ENCODE assay signal across 9 mouse cellular contexts in the genomic region with DNA sequence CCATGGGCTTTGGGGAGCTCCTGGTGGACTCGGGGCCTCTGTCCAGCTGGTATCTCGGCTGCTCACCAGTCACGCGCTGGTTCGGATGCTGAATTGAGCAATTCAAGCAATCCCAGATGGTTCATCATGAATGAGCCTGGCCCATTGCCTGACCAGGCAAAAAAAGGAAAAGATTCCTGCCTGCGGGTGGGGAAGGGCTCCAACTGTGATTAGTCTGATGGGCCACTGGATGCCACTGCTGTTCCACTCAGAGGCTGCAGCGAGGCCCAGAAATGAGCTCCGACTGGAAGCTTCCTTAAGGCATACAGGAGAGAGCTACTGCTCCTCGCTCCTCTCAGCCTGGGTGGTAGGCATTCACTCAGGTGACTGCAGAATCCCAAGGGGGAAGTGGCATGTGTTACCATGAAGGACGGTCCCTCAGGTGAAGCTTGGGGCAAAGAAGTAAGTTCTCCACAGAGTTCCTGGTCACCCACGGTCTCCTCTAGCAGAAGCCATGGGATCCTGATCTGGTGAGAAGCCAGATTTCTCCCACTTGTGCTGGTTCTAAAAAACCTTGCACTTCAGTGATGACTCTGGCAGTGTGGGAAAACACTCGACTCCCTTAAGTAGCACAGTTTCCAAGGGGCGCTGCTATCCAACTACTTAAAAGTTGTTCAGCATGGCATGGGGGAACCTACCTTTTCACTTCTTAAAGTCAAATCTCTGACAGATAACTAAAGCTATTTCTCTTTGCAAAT. TPM values are rescaled to one million over a fixed set of nuclear protein-coding genes. Genes with fewer than 3 reads are reported as not detected.
DNase-seq lines count a peak whose midpoint lies in the region; ATAC-seq lines count a peak whose summit lies in the region.
"Had no signal": no experiment of that assay in that cellular context is flagged by ENCODE, and none has a peak within 500 bp of the region (broad histone marks: within the 10 kb centered on the region; RNA-seq: fewer than 3 reads in every experiment).

No protein-coding gene starts in this region.

- H3K36me3 ChIP-seq in midbrain, embryonic 11.5 days (ENCODE audit: control insufficient read depth, insufficient read depth, low read length) = no peaks in the 10 kb centered on the region
- no peaks in the 10 kb centered on the region for H3K36me3 ChIP-seq in midbrain, embryonic 10.5 days

- H3K4me1 ChIP-seq in midbrain, embryonic 11.5 days (ENCODE audit: control insufficient read depth, insufficient read depth, low read length) = no peaks in the 10 kb centered on the region
- peaks cover 6% of the 10 kb centered on the region for H3K4me1 ChIP-seq in midbrain, embryonic 10.5 days

- no peaks in the 10 kb centered on the region for H3K9me3 ChIP-seq in midbrain, embryonic 11.5 days (ENCODE audit: control insufficient read depth, low read length)
- no peaks in the 10 kb centered on the region for H3K9me3 ChIP-seq in midbrain, embryonic 10.5 days (replicated peaks)
- H3K9me3 ChIP-seq: liver, embryonic 13.5 days had no signal

- no peak for ATAC-seq in midbrain, embryonic 11.5 days (ENCODE audit: low FRiP score)
- ATAC-seq in megakaryocyte, adult 5-6 weeks (ENCODE audit: poor library complexity, severe bottlenecking) = no peak

- WGBS in midbrain, embryonic 11.5 days = 82% methylated on average over 13 of the region's 13 CpGs
- 82% methylated on average over 13 of the region's 13 CpGs for WGBS in midbrain, embryonic 10.5 days

- H3K9ac ChIP-seq in midbrain, embryonic 11.5 days (ENCODE audit: low read length) = no peak overlapping the region
- H3K9ac ChIP-seq: liver, embryonic 13.5 days had no signal

- no peak overlapping the region for H3K4me3 ChIP-seq in midbrain, embryonic 11.5 days (ENCODE audit: low read depth, low read length)
- no peak overlapping the region for H3K4me3 ChIP-seq in midbrain, embryonic 10.5 days
- H3K4me3 ChIP-seq: liver, embryonic 13.5 days had no signal

- no peak overlapping the region for H3K4me2 ChIP-seq in midbrain, embryonic 11.5 days
- H3K4me2 ChIP-seq: liver, embryonic 13.5 days had no signal

- no peak overlapping the region for H3K27ac ChIP-seq in midbrain, embryonic 11.5 days (ENCODE audit: low read depth, low read length)
- no peak overlapping the region for H3K27ac ChIP-seq in midbrain, embryonic 10.5 days (replicated peaks)
- H3K27ac ChIP-seq: liver, embryonic 13.5 days had no signal

- no peaks in the 10 kb centered on the region for H3K27me3 ChIP-seq in midbrain, embryonic 11.5 days (ENCODE audit: control insufficient read depth, insufficient read depth, low read length)
- no peaks in the 10 kb centered on the region for H3K27me3 ChIP-seq in midbrain, embryonic 10.5 days (ENCODE audit: low read depth, poor library complexity, severe bottlenecking)
- H3K27me3 ChIP-seq: liver, embryonic 13.5 days had no signal

- peak; percentile 77 for DNase-seq in midbrain, embryonic 11.5 days (ENCODE audit: low spot score, missing footprints)
- DNase-seq in midbrain, embryonic 10.5 days (ENCODE audit: low spot score) = no peak
- DNase-seq in cerebellum, adult 8-10 months = peak; percentile 82
- DNase-seq in gastrocnemius, postnatal 14 days = peak; percentile 74
- peak; percentile 67 for DNase-seq in kidney, adult 9 months
- DNase-seq in left cerebral cortex, postnatal 36 days (ENCODE audit: low spot score in 2 of 2) = peak; percentile 80 to 83
- peak; percentile 88 for DNase-seq in right cerebral cortex, adult 18-20 months
- DNase-seq: liver, embryonic 13.5 days had no signal

- intact Hi-C loops in gastrocnemius, postnatal 14 days (cut with DNase I; ENCODE audit: low total_unique reads) = no loop called here
- intact Hi-C loops in left cerebral cortex, postnatal 36 days (cut with DNase I) = loop anchor here (5.0 kb wide), 2 partner anchors 186 to 401 kb away; no protein-coding TSS in a partner anchor

RNA-seq across cellular contexts. Expression of gene Susd1, which starts 57.3 kb away (rescaled TPM):
- polyA plus RNA-seq in midbrain, embryonic 11.5 days (2014; fragmentation: Nextera tagmentation; extraction: Ambion mirVana) = 1.0 and 1.5 TPM in 2 replicates
- polyA plus RNA-seq in midbrain, embryonic 10.5 days (2016; fragmentation: Nextera tagmentation; extraction: Ambion mirVana) = 1.5 and 1.8 TPM in 2 replicates
- total RNA-seq in gastrocnemius, postnatal 14 days (2021) = 1 to 10 TPM in 1 of 2 experiments, under 1 TPM in 1; 0.40 to 1.3 TPM
- total RNA-seq in left cerebral cortex, postnatal 36 days (2021) = 1 to 10 TPM; 9.1 to 9.3 TPM
- 16.3 and 24.0 TPM in 2 replicates for total RNA-seq in megakaryocyte, adult 5-6 weeks (2015)
- total RNA-seq in megakaryocyte, adult 5-6 weeks (2017) = 33.6 and 33.9 TPM in 2 replicates

Comparison
In these comparisons a context has a peak if more than half of its experiments do, and no peak if none do; other contexts are left out.
1. RNA of gene Susd1, which starts 57.3 kb away (total RNA-seq): 16.3 to 33.9 TPM in megakaryocyte, adult 5-6 weeks and 9.1 to 9.3 TPM in left cerebral cortex, postnatal 36 days; 0.40 to 1.3 TPM in gastrocnemius, postnatal 14 days; every median in the first group is over 4 times any median in the second.